Comparison of ENCODE assay signal across 19 mouse cellular contexts in the genomic region with DNA sequence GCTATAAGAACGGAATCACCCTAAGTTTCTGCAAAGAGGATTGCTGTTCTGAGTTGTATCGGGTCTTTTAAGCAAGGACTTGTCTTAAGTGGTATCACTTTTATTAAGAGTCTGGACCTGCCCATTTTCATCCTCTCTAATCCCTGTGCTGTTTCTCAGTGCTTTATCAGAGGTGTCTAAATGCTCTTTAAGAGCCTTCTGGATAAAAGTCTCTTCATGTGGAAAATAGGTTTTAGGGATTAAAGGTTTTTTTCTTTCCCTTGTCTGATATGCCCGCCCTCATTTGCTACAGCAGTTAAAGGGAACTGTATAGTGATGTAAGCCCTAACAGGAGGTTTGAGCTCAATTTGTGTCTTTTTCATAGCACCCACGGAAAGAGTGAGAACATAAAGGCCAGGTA.
A peak's percentile ranks its signal among the peaks of the same experiment; 100 is the strongest.
DNase-seq lines count a peak whose midpoint lies in the region; ATAC-seq and TF ChIP-seq lines count a peak whose summit lies in the region.
"Had no signal": no experiment of that assay in that cellular context is flagged by ENCODE, and none has a peak within 500 bp of the region (broad histone marks: within the 10 kb centered on the region; RNA-seq: fewer than 3 reads in every experiment).

No protein-coding gene starts in this region.

- H3K27ac ChIP-seq in forebrain, embryonic 11.5 days (ENCODE audit: low read depth, low read length): no peak overlapping the region
- H3K27ac ChIP-seq in forebrain, postnatal 0 days (ENCODE audit: low read depth, low read length): no peak overlapping the region
- H3K27ac ChIP-seq in embryonic facial prominence, embryonic 14.5 days (replicated peaks; ENCODE audit: low read depth, low read length): no peak overlapping the region
- H3K27ac ChIP-seq: embryonic facial prominence, embryonic 13.5 days; forebrain, embryonic 12.5 days had no signal

- H3K4me1 ChIP-seq in forebrain, embryonic 11.5 days (replicated peaks; ENCODE audit: control insufficient read depth, insufficient read depth, low read length): no peaks in the 10 kb centered on the region
- no peaks in the 10 kb centered on the region for H3K4me1 ChIP-seq in forebrain, postnatal 0 days (ENCODE audit: insufficient read depth)
- no peaks in the 10 kb centered on the region for H3K4me1 ChIP-seq in embryonic facial prominence, embryonic 14.5 days (ENCODE audit: control insufficient read depth, insufficient read depth, low read length)
- H3K4me1 ChIP-seq: embryonic facial prominence, embryonic 13.5 days had no signal

- WGBS in forebrain, embryonic 11.5 days: 13% methylated on average over 4 of the region's 4 CpGs
- WGBS in forebrain, postnatal 0 days: 13% methylated on average over 4 of the region's 4 CpGs
- 68% methylated on average over 4 of the region's 4 CpGs for WGBS in embryonic facial prominence, embryonic 14.5 days

- ATAC-seq in forebrain, embryonic 11.5 days (replicated peaks; ENCODE audit: low FRiP score): peak; percentile 37
- ATAC-seq in forebrain, postnatal 0 days: no peak
- ATAC-seq in embryonic facial prominence, embryonic 14.5 days (ENCODE audit: low read depth): peak; percentile 85
- ATAC-seq: forebrain, embryonic 14.5 days; forebrain, embryonic 16.5 days had no signal

- H3K4me3 ChIP-seq in forebrain, embryonic 11.5 days (ENCODE audit: low read depth, low read length): no peak overlapping the region
- H3K4me3 ChIP-seq in forebrain, postnatal 0 days (ENCODE audit: low read depth, low read length): no peak overlapping the region
- H3K4me3 ChIP-seq in embryonic facial prominence, embryonic 14.5 days (ENCODE audit: low read depth, low read length): no peak overlapping the region
- H3K4me3 ChIP-seq: embryonic facial prominence, embryonic 13.5 days; forebrain, embryonic 12.5 days had no signal

- H3K9ac ChIP-seq in forebrain, embryonic 11.5 days (ENCODE audit: low read length): no peak overlapping the region
- H3K9ac ChIP-seq in forebrain, postnatal 0 days: no peak overlapping the region
- no peak overlapping the region for H3K9ac ChIP-seq in embryonic facial prominence, embryonic 14.5 days (ENCODE audit: low read depth, low read length)
- H3K9ac ChIP-seq: embryonic facial prominence, embryonic 13.5 days; forebrain, embryonic 12.5 days had no signal

- DNase-seq in forebrain, embryonic 11.5 days (ENCODE audit: low spot score): no peak
- no peak for DNase-seq in forebrain, postnatal 0 days
- peak; percentile 28 for DNase-seq in embryonic facial prominence, embryonic 14.5 days (ENCODE audit: low spot score)
- peak; percentile 66 for DNase-seq in retina, postnatal 1 day
- no peak for DNase-seq in kidney, adult 11 months
- DNase-seq in cerebellum, postnatal 10 days: no peak
- DNase-seq: adrenal gland, adult 2 months; adrenal gland, postnatal 10 days; adrenal gland, postnatal 25 days; cerebellum, adult 11-12 months; cerebellum, adult 2 months; cerebellum, adult 9-10 months; cerebellum, postnatal 14 days; cerebellum, postnatal 36 days; embryo, embryonic 11 days had no signal

- no peaks in the 10 kb centered on the region for H3K27me3 ChIP-seq in forebrain, embryonic 11.5 days (ENCODE audit: control insufficient read depth, insufficient read depth, low read length)
- H3K27me3 ChIP-seq in forebrain, postnatal 0 days (ENCODE audit: insufficient read depth, low read length): no peaks in the 10 kb centered on the region
- no peaks in the 10 kb centered on the region for H3K27me3 ChIP-seq in embryonic facial prominence, embryonic 14.5 days (replicated peaks; ENCODE audit: control insufficient read depth, insufficient read depth, low read length)
- H3K27me3 ChIP-seq: embryonic facial prominence, embryonic 13.5 days; forebrain, embryonic 12.5 days had no signal

- H3K4me2 ChIP-seq in forebrain, embryonic 11.5 days (ENCODE audit: low read depth, low read length, severe bottlenecking): no peak overlapping the region
- no peak overlapping the region for H3K4me2 ChIP-seq in forebrain, postnatal 0 days (ENCODE audit: low read depth)
- no peak overlapping the region for H3K4me2 ChIP-seq in embryonic facial prominence, embryonic 14.5 days (ENCODE audit: low read depth, low read length)
- H3K4me2 ChIP-seq: embryonic facial prominence, embryonic 13.5 days; forebrain, embryonic 12.5 days had no signal

- no peak for TF ChIP-seq CTCF in forebrain, postnatal 0 days (IDR thresholded peaks at IDR 0.05; ENCODE audit: low read depth)

- no peaks in the 10 kb centered on the region for H3K9me3 ChIP-seq in forebrain, embryonic 11.5 days (ENCODE audit: control insufficient read depth, low read length)
- H3K9me3 ChIP-seq in forebrain, postnatal 0 days (ENCODE audit: low read length): no peaks in the 10 kb centered on the region
- H3K9me3 ChIP-seq in embryonic facial prominence, embryonic 14.5 days (ENCODE audit: control insufficient read depth, low read length): no peaks in the 10 kb centered on the region
- H3K9me3 ChIP-seq: embryonic facial prominence, embryonic 13.5 days; forebrain, embryonic 12.5 days had no signal

- no peaks in the 10 kb centered on the region for H3K36me3 ChIP-seq in forebrain, embryonic 11.5 days (ENCODE audit: control insufficient read depth, insufficient read depth, low read length)
- no peaks in the 10 kb centered on the region for H3K36me3 ChIP-seq in forebrain, postnatal 0 days (ENCODE audit: insufficient read depth)
- H3K36me3 ChIP-seq in embryonic facial prominence, embryonic 14.5 days (ENCODE audit: control insufficient read depth, insufficient read depth, low read length): no peaks in the 10 kb centered on the region
- H3K36me3 ChIP-seq: embryonic facial prominence, embryonic 13.5 days; forebrain, embryonic 12.5 days had no signal

Comparison
In these comparisons a context has a peak if more than half of its experiments do, and no peak if none do; other contexts are left out.
1. DNase-seq: peak in embryonic facial prominence, embryonic 14.5 days (single experiment) and retina, postnatal 1 day (single experiment); none in forebrain, embryonic 11.5 days (single experiment), forebrain, postnatal 0 days (single experiment), kidney, adult 11 months (single experiment) and cerebellum, postnatal 10 days (0 of 2).